1 mouse cellular context compared by ENCODE assay signal in the genomic region with DNA sequence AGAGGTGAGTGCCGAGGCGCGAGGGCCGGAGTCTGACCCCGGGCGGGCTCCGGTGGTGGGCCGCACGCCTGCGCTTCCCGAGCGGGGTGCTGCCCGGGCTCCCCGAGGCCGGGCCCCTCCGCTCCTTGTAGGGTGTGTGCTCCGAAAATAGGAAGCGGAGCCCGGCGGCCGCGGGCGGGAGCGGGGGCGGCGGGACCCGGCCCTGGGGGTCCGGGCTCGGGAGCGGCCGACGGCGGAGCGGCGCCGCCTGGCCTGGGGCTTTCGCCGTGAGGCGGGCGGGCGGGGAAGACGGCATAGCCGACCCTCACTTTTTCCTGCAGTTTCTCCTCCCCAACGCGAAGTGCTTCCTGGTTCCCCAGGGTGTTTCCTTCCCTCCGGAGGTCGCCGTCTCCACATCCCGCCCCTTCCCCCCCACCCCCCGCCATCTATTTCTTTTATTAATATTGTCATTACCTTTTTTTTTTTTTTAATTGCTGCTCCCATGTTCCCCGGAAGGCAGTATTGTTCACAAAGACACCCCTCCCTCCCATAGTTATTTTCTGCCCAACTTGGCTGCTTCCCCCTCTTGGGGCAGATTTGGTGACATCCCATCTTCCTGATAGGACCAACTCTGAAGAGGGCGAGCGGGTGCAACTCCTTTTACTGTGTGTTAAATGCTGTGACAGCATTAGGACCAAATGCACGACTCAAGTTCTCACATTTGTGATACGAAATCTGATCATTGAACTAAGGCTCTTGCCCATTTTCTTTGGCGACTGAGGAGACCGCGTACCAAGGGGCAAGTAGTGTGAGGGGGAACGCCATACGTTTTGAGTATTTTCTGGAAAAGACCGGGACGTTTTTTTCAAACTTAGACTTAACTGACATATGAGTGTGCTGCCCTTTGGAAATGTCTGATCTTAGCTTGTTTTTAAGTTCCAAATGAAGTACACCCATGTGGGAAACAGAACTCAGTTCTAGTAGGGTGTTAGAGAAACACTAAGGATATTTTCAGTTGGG.
TF ChIP-seq lines count a peak whose summit lies in the region.

No protein-coding gene starts in this region.

TF ChIP-seq in CH12.LX, 34 proteins besides CTCF, POLR2A, EP300 and RAD21 (continued from another document):
- TF ChIP-seq MXI1 (IDR thresholded peaks at IDR 0.05; ENCODE audit: low read depth, low read length) (no peak), MYC (IDR thresholded peaks at IDR 0.05; ENCODE audit: low read depth, low read length) (no peak), IRF4 (IDR thresholded peaks at IDR 0.05; ENCODE audit: low read depth, low read length) (no peak), ZNF384 (IDR thresholded peaks at IDR 0.05; ENCODE audit: low read depth, low read length) (no peak), SMC3 (IDR thresholded peaks at IDR 0.05; ENCODE audit: low read depth, low read length) (no peak)
TF ChIP-seq in CH12.LX: peak in this region for 3.
